Comparison of ENCODE assay signal across 8 mouse cellular contexts in the genomic region with DNA sequence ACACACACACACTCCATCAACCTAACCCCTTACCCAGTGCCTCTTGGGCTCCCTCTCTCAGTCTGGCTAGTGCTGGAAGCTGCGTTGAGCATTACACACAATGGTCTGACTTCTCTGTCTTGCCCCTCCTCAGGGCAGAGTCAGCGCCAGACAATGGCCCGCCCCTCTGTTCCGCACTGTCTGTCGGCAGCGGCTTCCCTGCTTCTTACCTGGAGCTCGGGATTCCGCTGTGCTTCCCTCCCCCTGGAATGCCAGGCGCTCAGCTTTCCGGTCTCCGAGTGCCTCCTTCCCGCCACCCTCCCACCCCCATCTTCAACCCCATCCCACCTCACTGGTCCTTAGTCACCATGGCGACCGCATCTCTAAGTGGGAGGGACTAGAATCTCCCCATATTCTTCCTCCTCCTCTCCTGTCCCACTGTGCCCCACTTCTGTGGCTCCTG. TPM values are rescaled to one million over a fixed set of nuclear protein-coding genes. Genes with fewer than 3 reads are reported as not detected.
DNase-seq lines count a peak whose midpoint lies in the region; ATAC-seq lines count a peak whose summit lies in the region.

No protein-coding gene starts in this region.

- peak; percentile 43 for DNase-seq in layer of hippocampus, adult 11-12 months (ENCODE audit: low spot score)
- no peak for DNase-seq in layer of hippocampus, adult 8-10 months (ENCODE audit: low spot score in 2 of 2)
- peak; percentile 59 for DNase-seq in embryonic facial prominence, embryonic 10.5 days (ENCODE audit: low spot score)
- no peak for DNase-seq in cerebellum, postnatal 14 days
- DNase-seq in spleen, postnatal 10 days (ENCODE audit: low spot score in 2 of 2) = no peak
- no peak for DNase-seq in c-Kit-positive CD71-positive TER-119-positive erythroid progenitor cells, embryonic 14.5 days (ENCODE audit: low spot score)

- H3K9ac ChIP-seq in intestine, embryonic 15.5 days = no peak overlapping the region
- H3K9ac ChIP-seq in neural tube, embryonic 14.5 days (replicated peaks; ENCODE audit: low read depth, low read length) = peak overlapping the region; percentile 71

- H3K4me2 ChIP-seq in intestine, embryonic 15.5 days (replicated peaks) = peak overlapping the region; percentile 35
- peak overlapping the region; percentile 80 for H3K4me2 ChIP-seq in neural tube, embryonic 14.5 days (ENCODE audit: low read depth, low read length)

- H3K36me3 ChIP-seq in embryonic facial prominence, embryonic 10.5 days (replicated peaks) = no peaks in the 10 kb centered on the region
- H3K36me3 ChIP-seq in intestine, embryonic 15.5 days = no peaks in the 10 kb centered on the region
- no peaks in the 10 kb centered on the region for H3K36me3 ChIP-seq in neural tube, embryonic 14.5 days (ENCODE audit: control insufficient read depth, insufficient read depth, low read length)

- ATAC-seq in intestine, embryonic 15.5 days = no peak
- peak; percentile 83 for ATAC-seq in neural tube, embryonic 14.5 days (ENCODE audit: low read depth)

- peaks cover 42% of the 10 kb centered on the region for H3K4me1 ChIP-seq in embryonic facial prominence, embryonic 10.5 days
- H3K4me1 ChIP-seq in intestine, embryonic 15.5 days (replicated peaks) = peaks cover 30% of the 10 kb centered on the region; the same call in 1 of the 2 replicates
- peaks cover 28% of the 10 kb centered on the region for H3K4me1 ChIP-seq in neural tube, embryonic 14.5 days (ENCODE audit: control insufficient read depth, insufficient read depth, low read length)

- peak overlapping the region; percentile 54 for H3K4me3 ChIP-seq in embryonic facial prominence, embryonic 10.5 days
- H3K4me3 ChIP-seq in intestine, embryonic 15.5 days (replicated peaks) = no peak overlapping the region
- H3K4me3 ChIP-seq in neural tube, embryonic 14.5 days (ENCODE audit: low read depth, low read length) = peak overlapping the region; percentile 42

- under 1% methylated on average over 14 of the region's 14 CpGs for WGBS in embryonic facial prominence, embryonic 10.5 days
- WGBS in intestine, embryonic 15.5 days = 3% methylated on average over 14 of the region's 14 CpGs
- 2% methylated on average over 14 of the region's 14 CpGs for WGBS in neural tube, embryonic 14.5 days

- peak overlapping the region; percentile 65 for H3K27ac ChIP-seq in embryonic facial prominence, embryonic 10.5 days (replicated peaks)
- H3K27ac ChIP-seq in intestine, embryonic 15.5 days = no peak overlapping the region
- peak overlapping the region; percentile 67 for H3K27ac ChIP-seq in neural tube, embryonic 14.5 days (ENCODE audit: low read depth, low read length)

- H3K9me3 ChIP-seq in embryonic facial prominence, embryonic 10.5 days = no peaks in the 10 kb centered on the region
- no peaks in the 10 kb centered on the region for H3K9me3 ChIP-seq in intestine, embryonic 15.5 days
- H3K9me3 ChIP-seq in neural tube, embryonic 14.5 days (ENCODE audit: control insufficient read depth, low read length) = no peaks in the 10 kb centered on the region

- peaks cover 66% of the 10 kb centered on the region for H3K27me3 ChIP-seq in embryonic facial prominence, embryonic 10.5 days (replicated peaks; ENCODE audit: low read depth, poor library complexity, severe bottlenecking)
- 0 out of 2 replicates have a peak, but pooled peaks cover 4% of the 10 kb centered on the region for H3K27me3 ChIP-seq in intestine, embryonic 15.5 days (replicated peaks)
- H3K27me3 ChIP-seq in neural tube, embryonic 14.5 days (ENCODE audit: control insufficient read depth, insufficient read depth, low read length) = no peaks in the 10 kb centered on the region

RNA-seq across cellular contexts. Expression of gene Sema4a, which starts 2.2 kb away (rescaled TPM):
- 10 to 100 TPM; 43.0 to 52.1 (median 50.8) TPM for total RNA-seq in layer of hippocampus, adult 8-10 months (2022)
- 5.9 and 7.1 TPM in 2 replicates for polyA plus RNA-seq in embryonic facial prominence, embryonic 10.5 days (2016; fragmentation: Nextera tagmentation; extraction: Ambion mirVana)
- 30.9 and 39.2 TPM in 2 replicates for polyA plus RNA-seq in intestine, embryonic 15.5 days (2015; fragmentation: Nextera tagmentation; extraction: Ambion mirVana)
- 20.8 and 21.5 TPM in 2 replicates for polyA plus RNA-seq in neural tube, embryonic 14.5 days (2014; fragmentation: Nextera tagmentation; extraction: Ambion mirVana)

RNA-seq across cellular contexts. Expression of gene Slc25a44, which starts 33.9 kb away (rescaled TPM):
- total RNA-seq in layer of hippocampus, adult 8-10 months (2022) = 10 to 100 TPM; 66.0 to 72.8 (median 68.6) TPM
- 17.5 and 17.6 TPM in 2 replicates for polyA plus RNA-seq in embryonic facial prominence, embryonic 10.5 days (2016; fragmentation: Nextera tagmentation; extraction: Ambion mirVana)
- 17.2 and 17.3 TPM in 2 replicates for polyA plus RNA-seq in intestine, embryonic 15.5 days (2015; fragmentation: Nextera tagmentation; extraction: Ambion mirVana)
- polyA plus RNA-seq in neural tube, embryonic 14.5 days (2014; fragmentation: Nextera tagmentation; extraction: Ambion mirVana) = 40.8 and 42.5 TPM in 2 replicates

RNA-seq across cellular contexts. Expression of gene Pmf1, which starts 48.7 kb away (rescaled TPM):
- total RNA-seq in layer of hippocampus, adult 8-10 months (2022) = 1 to 10 TPM; 5.5 to 8.3 (median 6.0) TPM
- 184 and 194 TPM in 2 replicates for polyA plus RNA-seq in embryonic facial prominence, embryonic 10.5 days (2016; fragmentation: Nextera tagmentation; extraction: Ambion mirVana)
- 127 and 128 TPM in 2 replicates for polyA plus RNA-seq in intestine, embryonic 15.5 days (2015; fragmentation: Nextera tagmentation; extraction: Ambion mirVana)
- polyA plus RNA-seq in neural tube, embryonic 14.5 days (2014; fragmentation: Nextera tagmentation; extraction: Ambion mirVana) = 19.3 and 22.2 TPM in 2 replicates

RNA-seq across cellular contexts. Expression of gene Lmna, which starts 51.0 kb away (rescaled TPM):
- 10 to 100 TPM; 38.0 to 45.6 (median 40.2) TPM for total RNA-seq in layer of hippocampus, adult 8-10 months (2022)
- 15.2 and 17.9 TPM in 2 replicates for polyA plus RNA-seq in embryonic facial prominence, embryonic 10.5 days (2016; fragmentation: Nextera tagmentation; extraction: Ambion mirVana)
- 120 TPM in 2 replicates for polyA plus RNA-seq in intestine, embryonic 15.5 days (2015; fragmentation: Nextera tagmentation; extraction: Ambion mirVana)
- polyA plus RNA-seq in neural tube, embryonic 14.5 days (2014; fragmentation: Nextera tagmentation; extraction: Ambion mirVana) = 41.0 and 41.4 TPM in 2 replicates

Comparison
In these comparisons a context has a peak if more than half of its experiments do, and no peak if none do; other contexts are left out.
1. DNase-seq: peak in layer of hippocampus, adult 11-12 months (single experiment) and embryonic facial prominence, embryonic 10.5 days (single experiment); none in layer of hippocampus, adult 8-10 months (0 of 2), cerebellum, postnatal 14 days (0 of 2), spleen, postnatal 10 days (0 of 2) and c-Kit-positive CD71-positive TER-119-positive erythroid progenitor cells, embryonic 14.5 days (single experiment).